Mouse (Mus musculus) kidney, adult 2 months (tissue): Measurements from ENCODE around the gene Lrr1. TPM values are rescaled to one million over a fixed set of nuclear protein-coding genes. Genes with fewer than 3 reads are reported as not detected.
A peak's percentile ranks its signal among the peaks of the same experiment; 100 is the strongest.

ENCODE experiments used
- DNase-seq: peaks from one replicate; pipeline ENCODE4 v3.0.0; 2021
- H3K27ac ChIP-seq: fragments of 200-500 bp; 2 replicates; pipeline ENCODE4 v1.5.1; 2012; ENCODE audit warnings: low read depth, low read length, control low read depth, inconsistent platforms; ENCODE audit not compliant: insufficient read depth
- H3K27me3 ChIP-seq: fragments of 200-500 bp; replicated peaks from 2 replicates; pipeline ENCODE4 v1.6.1; 2012; ENCODE audit warnings: mild to moderate bottlenecking, moderate library complexity, low read length, inconsistent platforms; ENCODE audit not compliant: control insufficient read depth, insufficient read depth
- H3K36me3 ChIP-seq: fragments of 200-500 bp; 2 replicates; pipeline ENCODE4 v1.6.1; 2012; ENCODE audit warnings: mild to moderate bottlenecking, moderate library complexity, low read length, inconsistent platforms; ENCODE audit not compliant: control insufficient read depth, insufficient read depth
- H3K4me1 ChIP-seq: fragments of 200-500 bp; 2 replicates; pipeline ENCODE4 v1.6.1; 2011; ENCODE audit warnings: low read length; ENCODE audit not compliant: control insufficient read depth, insufficient read depth
- H3K4me3 ChIP-seq: fragments of 200-500 bp; 2 replicates; pipeline ENCODE4 v1.5.1; 2011; ENCODE audit warnings: mild to moderate bottlenecking, low read depth, low read length, control low read depth; ENCODE audit not compliant: insufficient read depth
- CTCF ChIP-seq: fragments of 200-500 bp; conservative IDR thresholded peaks from 2 replicates; pipeline ENCODE4 v1.5.1; 2011; ENCODE audit warnings: low read depth, mild to moderate bottlenecking, control low read depth, low read length, moderate library complexity, mixed read lengths; ENCODE audit not compliant: insufficient read depth, insufficient read length
- POLR2A ChIP-seq: fragments of 200-500 bp; IDR thresholded peaks from one replicate; pipeline ENCODE4 v1.6.1; 2011; ENCODE audit warnings: low read depth, low read length, control low read depth
- WGBS: fragments of 180-500 bp; shearing (Covaris S2); methylation state at CpG from one replicate; pipeline ENCODE4 v1.1.7; 2018; 5-methylcytosine and 5-hydroxymethylcytosine counted together
- polyA plus RNA-seq: library from polyadenylated mRNA; depleted of rRNA; stranded (reverse); fragments of >200 nt; gene quantifications from 2 replicates; pipeline ENCODE4 v1.2.3, GENCODE M21; 2012; rRNA removed

The Lrr1 gene
- polyA plus RNA-seq, 1 experiment = not detected

- TF ChIP-seq CTCF = no peak
- TF ChIP-seq POLR2A = no peak
- 93% methylated on average over 13 of the region's 13 CpGs for WGBS
- Histone ChIP-seq H3K36me3 (no peaks in the 10 kb centered on the region), H3K4me3 (no peak overlapping the region), H3K27ac (no peak overlapping the region), H3K4me1 (no peaks in the 10 kb centered on the region), H3K27me3 (no peaks in the 10 kb centered on the region)
- DNase-seq = no peak
Measured at GRCm38 (mm10) chr12:69213186-69213777, 44.7 kb downstream of the Lrr1 start.

- no peak for DNase-seq
- 91% methylated on average over 7 of the region's 7 CpGs for WGBS
Measured at GRCm38 (mm10) chr12:69214393-69214792, 45.8 kb downstream of the Lrr1 start.

GRCm38 (mm10) chr12:69215000-69215785 is 46.6 kb downstream of the Lrr1 start:
- no peak for TF ChIP-seq POLR2A
- TF ChIP-seq CTCF = no peak
- Histone ChIP-seq H3K4me3 (no peak overlapping the region), H3K27me3 (no peaks in the 10 kb centered on the region), H3K36me3 (no peaks in the 10 kb centered on the region), H3K4me1 (no peaks in the 10 kb centered on the region), H3K27ac (no peak overlapping the region)
- no peak for DNase-seq
- WGBS = 91% methylated on average over 3 of the region's 3 CpGs

More at GRCm38 (mm10) chr12:69214393-69214792, 45.8 kb downstream of the Lrr1 start:
- no peak overlapping the region for H3K4me3 ChIP-seq
- no peaks in the 10 kb centered on the region for H3K4me1 ChIP-seq
- no peak for TF ChIP-seq POLR2A
- no peak for TF ChIP-seq CTCF
- no peak overlapping the region for H3K27ac ChIP-seq
- H3K27me3 ChIP-seq = no peaks in the 10 kb centered on the region
- H3K36me3 ChIP-seq = no peaks in the 10 kb centered on the region

GRCm38 (mm10) chr12:69216587-69216986 is 48.0 kb downstream of the Lrr1 start:
- WGBS = 98% methylated on average over 7 of the region's 7 CpGs
- Histone ChIP-seq H3K27ac (no peak overlapping the region), H3K36me3 (no peaks in the 10 kb centered on the region), H3K4me1 (no peaks in the 10 kb centered on the region), H3K27me3 (no peaks in the 10 kb centered on the region), H3K4me3 (no peak overlapping the region)
- TF ChIP-seq POLR2A (no peak), CTCF (no peak)
- no peak for DNase-seq

- Histone ChIP-seq H3K4me1 (no peaks in the 10 kb centered on the region), H3K36me3 (no peaks in the 10 kb centered on the region), H3K27ac (no peak overlapping the region), H3K27me3 (no peaks in the 10 kb centered on the region), H3K4me3 (no peak overlapping the region)
- no peak for TF ChIP-seq CTCF
- no peak for TF ChIP-seq POLR2A
- WGBS = 50% methylated on average over 19 of the region's 19 CpGs
- DNase-seq = peak; percentile 51
Measured at GRCm38 (mm10) chr12:69220613-69221277, 52.1 kb downstream of the Lrr1 start.

GRCm38 (mm10) chr12:69227776-69228466 is 59.3 kb downstream of the Lrr1 start, which contains the start of gene Pole2:
Gene Pole2, minus strand, starts transcription at chr12:69228195.
- under 1% methylated on average over 37 of the region's 37 CpGs for WGBS
- H3K27ac ChIP-seq = peak within 1 kb of the TSS; percentile 24; the same call in 1 of the 2 replicates

More at GRCm38 (mm10) chr12:69227776-69228466, 59.3 kb downstream of the Lrr1 start, which contains the start of gene Pole2:
- H3K4me3 ChIP-seq = peak within 1 kb of the TSS; percentile 70
- peak; percentile 92 for DNase-seq
- TF ChIP-seq POLR2A (no peak), CTCF (no peak)
- H3K4me1 ChIP-seq = no peaks in the 10 kb centered on the region
- H3K36me3 ChIP-seq = no peaks in the 10 kb centered on the region
- H3K27me3 ChIP-seq = no peaks in the 10 kb centered on the region

Other genes with a start within 250 kb of the Lrr1 start
- gene Rps29, start 9.6 kb upstream of the Lrr1 start, polyA plus RNA-seq = 1,269 and 1,739 TPM in 2 replicates
- 157 and 190 TPM in 2 replicates for gene Rpl36al, start 15.3 kb downstream of the Lrr1 start, polyA plus RNA-seq
- 30.8 and 32.6 TPM in 2 replicates for gene Mgat2, start 15.3 kb downstream of the Lrr1 start, polyA plus RNA-seq
- gene Gm49383, start 28.3 kb downstream of the Lrr1 start, polyA plus RNA-seq = 2.6 and 3.1 TPM in 2 replicates
- 1.3 and 1.5 TPM in 2 replicates for gene Dnaaf2, start 29.6 kb downstream of the Lrr1 start, polyA plus RNA-seq
- gene Gm49384, start 35.5 kb downstream of the Lrr1 start, polyA plus RNA-seq = 0.57 and 0.78 TPM in 2 replicates
- gene Pole2, start 59.4 kb downstream of the Lrr1 start, polyA plus RNA-seq = 1.9 TPM in 2 replicates
- gene Klhdc1, start 72.4 kb downstream of the Lrr1 start, polyA plus RNA-seq = 2.9 and 5.9 TPM in 2 replicates
- gene Klhdc2, start 127.9 kb downstream of the Lrr1 start, polyA plus RNA-seq = 41.0 and 42.8 TPM in 2 replicates
- 3.4 and 4.7 TPM in 2 replicates for gene Nemf, start 188.4 kb downstream of the Lrr1 start, polyA plus RNA-seq
- gene Arf6, start 203.3 kb downstream of the Lrr1 start, polyA plus RNA-seq = 90.7 and 95.6 TPM in 2 replicates
- gene Gm9887, start 203.6 kb downstream of the Lrr1 start, polyA plus RNA-seq = 0.94 and 1.4 TPM in 2 replicates